Mouse (Mus musculus) liver, adult 2 months (tissue): Measurements from ENCODE around the gene Fbxo48.

Experiments used
- CTCF ChIP-seq: fragments of 200-500 bp; IDR thresholded peaks from 2 replicates; pipeline ENCODE4 v1.5.1; 2011; ENCODE audit warnings: low read depth, low read length, control low read depth
- POLR2A ChIP-seq: fragments of 200-500 bp; IDR thresholded peaks from 2 replicates; pipeline ENCODE4 v1.6.1; 2011; ENCODE audit warnings: low read length, control low read depth; ENCODE audit not compliant: insufficient read depth; ENCODE audit errors: extremely low read depth

DNA sequence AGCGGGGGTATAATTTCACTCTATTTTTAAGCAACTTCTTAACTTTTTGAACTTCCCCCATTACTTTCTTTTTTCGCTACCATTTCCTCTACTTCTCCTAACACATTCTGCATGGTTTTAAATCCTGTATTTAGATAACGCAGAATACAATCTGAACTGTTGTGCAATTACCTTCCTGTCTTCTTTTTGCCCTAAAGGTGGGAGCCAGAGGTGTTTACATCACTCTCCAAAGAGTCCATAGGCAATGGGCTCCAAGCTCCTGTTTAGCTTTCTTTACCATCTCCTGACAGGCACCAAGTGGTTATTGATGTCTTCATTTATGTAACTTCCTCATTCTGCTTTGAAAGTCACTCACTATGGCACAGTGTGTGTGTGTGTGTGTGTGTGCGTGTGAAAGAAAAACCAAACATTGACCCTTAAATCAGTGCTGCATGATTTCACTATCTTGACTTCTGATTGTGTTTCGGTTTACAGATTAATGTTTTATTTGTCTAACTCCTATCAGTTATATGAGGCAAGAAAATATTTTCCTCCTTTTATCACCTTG is 27.1 kb downstream of the Fbxo48 start:
- no peak for TF ChIP-seq POLR2A
- TF ChIP-seq CTCF: no peak
